Mouse (Mus musculus) megakaryocyte, embryonic 14.5 days (primary cell): ENCODE measurements at regions not wholly inside any gene's neighbourhood (a gene's known extent, or its start where the extent isn't known, plus 50 kb on each side); places are given as distances from the start of the nearest gene placed in this dataset.

Experiments used
- FLI1 ChIP-seq: IDR thresholded peaks from 2 replicates; pipeline ENCODE4 v1.6.1; 2012; ENCODE audit warnings: low read length, inconsistent platforms, mixed read lengths
- GATA1 ChIP-seq: IDR thresholded peaks from 3 replicates; pipeline ENCODE4 v1.6.1; 2012; ENCODE audit warnings: mixed read lengths, low read length, inconsistent platforms, borderline replicate concordance

DNA sequence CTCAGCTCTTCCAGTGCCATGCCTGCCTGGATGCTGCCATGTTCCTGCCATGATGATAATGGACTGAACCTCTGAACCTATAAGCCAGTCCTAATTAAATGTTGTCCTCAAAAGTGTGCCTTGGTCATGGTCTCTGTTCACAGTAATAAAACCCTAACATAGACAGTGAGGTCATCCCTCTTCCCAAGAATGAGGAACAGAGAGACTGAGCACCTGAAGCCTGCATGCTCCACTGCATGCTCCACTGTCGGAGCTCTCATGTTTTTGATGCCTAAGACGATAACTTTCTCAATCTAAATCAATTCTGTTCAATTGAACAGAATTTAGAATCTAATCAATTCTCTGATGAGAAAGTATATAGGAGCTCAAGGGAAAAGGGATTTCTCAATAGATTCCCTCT, 71.1 kb upstream of the Cxcr4 start:
- TF ChIP-seq GATA1: no peak
- TF ChIP-seq FLI1: no peak
